Mouse (Mus musculus) heart, postnatal 10 days (tissue): Measurements from ENCODE around the gene Tmem147. TPM values are rescaled to one million over a fixed set of nuclear protein-coding genes. Genes with fewer than 3 reads are reported as not detected.
"Not testable (repeated sequence)": the region's sequence is repeated elsewhere in the genome, so short reads cannot be mapped to it uniquely, and the experiment has no call there.

Source experiments
- DNase-seq, 2 experiments: peaks; one replicate each; pipeline ENCODE4 v3.0.0; 2021
- intact Hi-C: fragments of 180-260 bp; cut with DNase I; formaldehyde crosslinking; loops from one replicate; pipeline ENCODE4 v1.15.1; 2025
- total RNA-seq, 2 experiments: library from RNA; stranded (reverse); gene quantifications; 2 replicates each; pipeline ENCODE4 v1.2.3; 2021

The Tmem147 gene
- 100 to 1,000 TPM; 229 to 244 TPM for total RNA-seq

DNA sequence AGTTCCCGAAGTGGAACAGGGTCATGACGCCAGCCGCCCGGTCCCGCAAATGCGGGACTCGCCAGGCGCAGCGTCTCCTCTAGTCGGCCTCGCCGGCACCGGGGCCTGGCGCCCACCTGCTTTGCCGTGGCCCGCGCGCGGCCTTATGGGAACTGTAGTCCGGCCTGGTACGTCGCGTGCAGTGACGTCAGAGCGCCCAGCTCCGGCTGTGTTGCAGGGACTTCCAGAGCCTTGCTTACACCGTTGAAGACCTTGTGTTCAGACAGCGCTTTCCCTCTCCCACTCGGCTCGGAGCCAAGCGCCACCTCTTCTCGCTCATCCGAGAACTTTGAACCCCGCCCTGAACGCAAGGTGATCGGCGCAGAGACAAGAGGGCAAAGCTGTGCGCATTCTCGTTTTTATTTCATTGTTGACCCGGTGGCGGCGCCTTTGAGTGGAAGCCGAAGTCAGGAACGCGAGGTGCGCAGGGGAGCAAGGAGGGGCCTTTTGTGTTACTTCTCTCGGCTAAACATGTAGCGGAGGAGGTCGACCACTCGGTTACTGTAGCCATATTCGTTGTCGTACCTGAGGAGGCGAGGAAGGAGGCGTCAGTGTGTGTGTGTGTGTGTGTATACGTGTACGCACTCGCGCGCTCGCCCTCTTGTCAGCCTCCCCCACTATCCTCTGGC lies at the start of gene Tmem147:
TSS of gene Tmem147 (minus strand) at position 145 of the 668 bp plus-strand sequence.
- DNase-seq = peak; percentile 97
- intact Hi-C loops = loop anchor here (1.0 to 5.0 kb wide), 3 partner anchors 62 to 140 kb away; partner anchors contain the start of gene Rbm42

DNA sequence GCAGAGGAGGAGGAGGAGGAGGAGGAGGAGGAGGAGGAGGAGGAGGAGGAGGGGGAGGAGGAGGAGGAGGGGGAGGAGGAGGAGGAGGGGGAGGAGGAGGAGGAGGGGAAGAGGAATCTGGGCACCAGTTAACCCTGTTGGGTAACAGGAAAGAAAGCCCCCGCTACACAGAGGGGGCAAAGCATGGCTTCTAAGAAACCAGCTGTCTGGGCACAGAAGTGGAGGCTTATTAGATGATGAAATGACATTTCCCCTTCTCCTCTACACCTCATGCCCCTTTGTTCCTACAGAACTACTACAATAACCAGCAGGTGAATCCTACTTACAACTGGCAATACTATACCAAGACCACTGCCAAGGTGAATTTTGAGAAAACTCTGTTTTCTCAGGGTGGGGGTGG lies 48.6 kb upstream of the Tmem147 start:
- no peak for DNase-seq
- intact Hi-C loops = loop anchor here (1.0 kb wide), 1 partner anchor 72 kb away; no protein-coding TSS in a partner anchor

DNA sequence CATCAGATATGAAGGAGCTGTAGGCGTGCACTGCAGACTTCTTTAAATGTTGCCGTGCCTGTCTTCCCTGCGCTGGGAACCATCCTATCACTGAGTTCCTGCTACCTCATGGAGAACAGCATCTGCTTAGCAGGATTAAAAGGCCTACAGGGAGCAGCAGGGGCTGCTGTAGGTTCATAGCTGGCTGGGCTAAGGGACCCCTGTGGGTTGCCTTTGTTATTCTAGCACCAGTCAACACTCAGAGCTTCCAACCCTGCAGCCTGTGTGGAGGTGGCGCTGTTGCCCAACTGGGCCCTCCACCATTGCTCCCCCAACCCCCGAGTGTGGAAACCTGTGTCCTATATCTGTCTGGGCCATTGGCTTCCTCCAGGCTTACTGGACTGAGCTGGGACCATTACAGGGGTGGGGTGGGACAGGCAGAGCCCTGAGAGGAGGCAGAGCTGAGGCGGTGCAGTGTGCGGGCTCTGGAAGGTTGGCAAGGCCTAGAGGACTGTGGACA lies 47.8 kb upstream of the Tmem147 start:
- no peak for DNase-seq
- intact Hi-C loops = loop anchor here (1.0 kb wide), 1 partner anchor 73 kb away; no protein-coding TSS in a partner anchor

DNA sequence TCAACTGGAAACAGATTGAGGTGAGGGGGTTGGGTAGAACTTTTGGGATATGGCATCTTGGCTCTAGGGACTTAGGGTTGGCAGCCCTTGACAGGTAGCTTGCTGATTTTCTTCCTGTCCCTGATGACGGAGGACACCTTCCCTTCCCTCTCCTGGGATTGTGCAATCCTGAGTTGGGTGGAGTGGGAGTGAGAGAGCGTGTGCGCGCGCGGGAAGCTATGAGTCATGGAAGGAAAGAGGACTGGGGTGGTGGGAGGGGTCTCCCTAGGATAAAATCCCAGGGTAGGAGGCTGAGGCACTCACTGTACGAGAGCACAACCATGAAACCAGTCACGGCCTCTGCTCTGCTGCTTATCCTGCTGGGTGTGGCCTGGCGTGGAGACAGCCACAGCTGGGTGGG lies 46.8 kb upstream of the Tmem147 start:
- DNase-seq = no peak
- intact Hi-C loops = no loop called here

- intact Hi-C loops = no loop called here
- no peak for DNase-seq
Measured at GRCm38 (mm10) chr7:30769236-30769635, 39.9 kb upstream of the Tmem147 start.

- DNase-seq = no peak
- intact Hi-C loops = no loop called here
Measured at GRCm38 (mm10) chr7:30766408-30766807, 37.1 kb upstream of the Tmem147 start.

GRCm38 (mm10) chr7:30765173-30765572 lies 35.8 kb upstream of the Tmem147 start:
- DNase-seq = peak in 1 of 2 experiments; percentile 23
- intact Hi-C loops = no loop called here

- no peak for DNase-seq
- intact Hi-C loops = no loop called here
Measured at GRCm38 (mm10) chr7:30763456-30763855, 34.1 kb upstream of the Tmem147 start, which contains the start of gene Dmkn. TSS of gene Dmkn (plus strand) at chr7:30763756.

DNA sequence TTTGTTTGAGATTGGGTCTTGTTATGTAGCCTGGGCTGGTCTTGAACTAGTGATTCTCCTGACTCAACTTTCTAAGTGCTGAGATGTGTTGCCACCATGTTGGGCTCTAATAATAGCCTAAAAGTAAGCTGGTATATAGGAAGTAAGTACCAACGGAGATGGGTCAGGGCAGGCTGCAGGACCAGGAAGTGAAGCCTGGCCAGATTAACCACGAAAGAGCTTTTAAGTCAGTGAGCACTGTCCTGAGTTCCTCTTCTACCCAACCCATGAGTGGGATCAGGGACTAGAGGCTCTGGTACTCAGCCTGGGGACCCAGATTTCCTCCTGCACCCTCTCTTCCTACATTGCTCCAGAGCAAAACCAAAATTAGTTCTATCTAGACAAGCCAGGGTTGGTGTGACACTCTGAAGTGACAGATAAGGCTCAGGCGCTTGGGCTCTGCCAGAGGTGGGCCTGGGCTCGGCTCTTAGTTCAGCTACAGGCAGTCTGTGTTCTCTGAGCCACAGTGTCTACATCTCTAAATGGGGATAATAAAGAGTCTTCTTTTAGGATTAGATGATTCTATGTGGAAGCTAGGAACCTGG lies 32.5 kb upstream of the Tmem147 start:
- DNase-seq = no peak
- intact Hi-C loops = no loop called here

DNA sequence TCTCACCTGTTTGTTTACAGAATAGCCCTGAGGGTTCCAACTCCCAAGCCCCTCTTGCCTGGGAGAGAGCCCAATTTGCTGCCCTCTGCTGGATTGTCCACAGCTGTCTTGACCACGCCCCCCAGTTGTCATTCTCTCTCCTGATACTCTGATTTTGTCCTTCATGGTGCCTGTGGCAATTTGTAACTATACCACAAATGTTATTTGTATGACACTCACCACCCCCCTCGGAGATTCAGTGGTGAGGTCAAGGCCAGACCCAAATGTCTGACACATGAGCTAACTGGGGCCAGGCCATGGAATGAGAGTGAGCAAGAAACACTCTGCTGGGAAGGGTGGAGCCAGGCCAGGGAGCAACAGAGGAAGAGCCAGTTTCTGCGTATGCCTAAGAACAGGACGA lies 29.5 kb upstream of the Tmem147 start:
- intact Hi-C loops = no loop called here
- peak; percentile 19 to 63 for DNase-seq

- intact Hi-C loops = no loop called here
- no peak for DNase-seq
Measured at GRCm38 (mm10) chr7:30757001-30757400, 27.7 kb upstream of the Tmem147 start.

DNA sequence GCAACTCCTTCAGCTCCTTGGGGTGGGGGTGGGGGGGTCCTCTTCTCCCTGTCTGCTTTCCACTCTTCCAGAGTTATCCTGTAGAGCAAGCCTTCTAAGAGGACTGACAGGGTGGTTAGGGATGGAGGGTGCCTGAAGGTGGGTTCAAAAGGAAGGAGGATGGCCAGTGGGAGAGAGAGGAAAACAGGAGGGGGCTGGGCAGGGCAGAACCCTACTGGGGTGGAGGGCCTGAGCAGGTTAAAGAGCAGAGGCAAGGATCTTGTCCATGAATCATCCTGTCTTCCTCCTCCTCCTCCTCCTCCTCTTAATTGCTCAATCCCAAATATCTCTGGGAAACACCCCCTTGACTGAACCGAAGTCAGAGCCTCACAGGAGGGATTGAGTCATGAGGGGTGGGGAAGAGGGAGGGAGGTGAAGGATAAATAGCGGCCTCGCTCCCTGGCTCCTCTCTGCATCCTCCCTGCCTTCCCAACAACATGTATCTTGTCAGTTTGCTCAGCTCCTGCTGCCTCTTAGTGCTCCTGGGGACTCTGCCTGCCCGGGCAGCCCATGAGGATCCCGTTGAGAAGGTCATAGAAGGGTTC lies 21.8 kb upstream of the Tmem147 start, which contains the start of gene Sbsn:
TSS of gene Sbsn (plus strand) at position 386 of the 584 bp plus-strand sequence.
- no peak for DNase-seq
- intact Hi-C loops = no loop called here

DNA sequence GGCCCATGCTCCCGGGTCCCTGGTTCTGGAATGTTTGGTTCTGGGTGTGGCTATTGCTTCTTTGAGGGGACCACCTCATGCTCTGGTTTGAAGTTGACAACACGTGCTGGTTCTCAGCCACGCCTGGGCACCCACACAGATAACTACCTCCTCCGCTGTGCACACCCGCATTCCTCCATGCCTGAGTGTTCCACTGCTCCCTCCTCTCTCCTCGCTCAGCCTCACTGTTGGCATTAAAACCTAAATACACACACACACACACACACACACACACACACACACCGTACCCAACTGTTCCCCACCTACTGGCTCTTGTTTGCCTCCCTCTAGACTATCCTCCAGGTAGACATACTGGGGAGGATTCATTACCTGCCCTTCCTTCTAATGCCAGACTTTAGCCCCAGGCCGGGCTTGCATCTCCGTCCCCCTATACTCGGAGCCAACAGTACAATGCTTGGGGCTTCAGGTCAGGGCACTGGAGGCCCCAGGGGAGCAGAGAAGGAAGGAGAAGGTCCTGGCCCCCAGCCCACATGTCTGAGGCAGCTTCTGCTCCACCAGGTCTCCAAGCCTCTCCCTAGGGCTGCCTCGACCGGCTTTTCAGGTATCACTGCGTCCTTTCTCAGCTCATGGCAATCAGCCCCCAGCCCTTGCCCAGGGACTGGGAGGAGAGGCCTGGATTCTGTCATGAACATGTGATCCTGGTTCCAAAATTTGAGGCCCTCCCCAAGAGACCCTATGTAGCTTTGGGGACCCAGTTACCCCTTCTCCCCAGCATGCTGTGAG lies 20.7 kb upstream of the Tmem147 start:
- intact Hi-C loops = no loop called here
- DNase-seq = no peak

- intact Hi-C loops = no loop called here
- DNase-seq = no peak
Measured at GRCm38 (mm10) chr7:30747525-30748204, 18.3 kb upstream of the Tmem147 start.

- peak; percentile 59 to 68 for DNase-seq
- intact Hi-C loops = no loop called here
Measured at GRCm38 (mm10) chr7:30744022-30744598, 14.8 kb upstream of the Tmem147 start.

DNA sequence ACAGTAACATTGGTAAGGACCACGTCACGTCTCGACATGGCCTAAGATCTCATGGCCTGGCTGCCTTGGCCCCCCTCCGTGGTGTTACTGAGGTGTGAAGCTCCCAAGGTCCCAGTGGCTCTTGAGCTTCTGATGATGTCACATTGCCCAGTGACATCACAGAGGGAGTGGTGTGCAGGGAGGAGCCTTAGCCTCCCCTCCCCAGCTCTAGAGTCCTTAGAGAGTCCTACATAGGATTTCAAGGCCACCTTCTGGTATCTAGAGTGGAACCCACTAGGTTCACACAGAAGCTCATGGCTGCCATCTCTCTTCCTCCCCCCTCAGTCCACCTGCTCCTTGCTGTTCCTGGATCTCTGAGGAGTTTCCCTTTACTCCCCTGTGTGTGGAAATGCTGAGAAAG lies 14.3 kb upstream of the Tmem147 start, which contains the start of gene Gapdhs:
TSS of gene Gapdhs (minus strand) at position 65 of the 400 bp plus-strand sequence.
- DNase-seq, intact Hi-C loops: not testable (repeated sequence)

DNA sequence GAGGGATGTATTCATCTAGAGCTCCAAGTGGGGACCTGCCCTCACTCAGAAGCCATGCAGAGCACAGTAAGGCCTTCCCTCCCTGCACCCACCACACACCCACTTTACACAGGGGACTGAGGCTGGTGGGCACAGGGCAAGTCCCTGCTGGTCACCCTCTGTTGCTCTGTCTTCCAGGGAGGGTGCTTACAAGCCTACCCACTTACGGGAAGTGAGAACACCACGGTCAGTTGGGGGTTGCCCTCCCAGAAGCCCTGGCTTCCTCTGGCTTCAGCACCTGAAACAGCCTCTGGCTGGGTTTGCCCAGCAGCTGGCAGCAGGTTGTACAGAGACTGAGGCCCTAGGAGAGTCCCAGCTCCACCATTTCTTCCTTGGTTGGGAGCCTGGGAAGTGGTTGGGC lies 13.2 kb upstream of the Tmem147 start:
- DNase-seq, intact Hi-C loops: not testable (repeated sequence)

GRCm38 (mm10) chr7:30736211-30736610 lies 6.9 kb upstream of the Tmem147 start:
- intact Hi-C loops = no loop called here
- no peak for DNase-seq

DNA sequence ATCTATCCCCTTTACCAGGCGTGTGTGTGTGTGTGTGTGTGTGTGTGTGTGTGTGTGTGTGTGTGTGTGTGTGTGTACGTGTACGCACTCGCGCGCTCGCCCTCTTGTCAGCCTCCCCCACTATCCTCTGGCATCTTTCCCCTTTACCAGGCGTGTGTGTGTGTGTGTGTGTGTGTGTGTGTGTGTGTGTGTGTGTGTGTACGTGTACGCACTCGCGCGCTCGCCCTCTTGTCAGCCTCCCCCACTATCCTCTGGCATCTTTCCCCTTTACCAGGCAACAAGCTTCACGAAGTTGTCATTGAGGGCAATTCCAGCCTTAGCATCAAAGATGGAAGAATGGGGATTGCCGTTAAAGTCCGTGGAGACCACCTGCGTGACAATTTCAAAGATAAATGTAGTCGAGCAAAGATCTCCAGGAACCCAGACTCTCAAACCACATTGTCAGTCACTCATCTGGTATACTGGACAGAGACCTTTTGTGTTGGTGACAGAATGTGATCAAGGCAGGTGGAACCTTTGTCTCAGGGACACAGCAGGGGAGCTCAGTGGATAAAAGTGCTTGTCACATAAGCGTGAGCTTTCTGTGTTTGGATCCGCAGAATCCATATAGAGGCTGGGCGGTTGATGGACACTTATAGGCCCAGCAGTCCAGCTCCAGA lies 853 bp upstream of the Tmem147 start:
- DNase-seq = peak; percentile 21 to 23

More for the DNA sequence above, 853 bp upstream of the Tmem147 start:
- intact Hi-C loops = not testable (repeated sequence)
